Mouse (Mus musculus) stomach, embryonic 14.5 days (tissue): ENCODE measurements around the gene Tmem179b. TPM values are rescaled to one million over a fixed set of nuclear protein-coding genes. Genes with fewer than 3 reads are reported as not detected.

Source experiments
- ATAC-seq: fragments of 200-750 bp; cut with Nextera tagmentation; 2 replicates; pipeline ENCODE4 v1.8.0; 2017; ENCODE audit warnings: low read depth, moderate TSS enrichment; ENCODE audit not compliant: insufficient number of reproducible peaks, insufficient read depth, low FRiP score
- H3K27ac ChIP-seq: fragments of 300-500 bp; sonication (generic); 2 replicates; pipeline ENCODE4 v1.5.1; 2014; ENCODE audit warnings: mild to moderate bottlenecking, low read length, moderate library complexity, mixed read lengths
- H3K27me3 ChIP-seq: fragments of 300-500 bp; sonication (generic); 2 replicates; pipeline ENCODE4 v1.6.1; 2014; ENCODE audit warnings: low read length, control low read depth, mixed read lengths; ENCODE audit not compliant: control insufficient read depth, insufficient read depth
- H3K36me3 ChIP-seq: fragments of 300-500 bp; sonication (generic); 2 replicates; pipeline ENCODE4 v1.6.1; 2014; ENCODE audit warnings: mild to moderate bottlenecking, control low read depth, low read length, moderate library complexity, mixed read lengths; ENCODE audit not compliant: control insufficient read depth, insufficient read depth
- H3K4me1 ChIP-seq: fragments of 300-500 bp; sonication (generic); 2 replicates; pipeline ENCODE4 v1.6.1; 2014; ENCODE audit warnings: low read length, control low read depth, mixed read lengths; ENCODE audit not compliant: control insufficient read depth, insufficient read depth
- H3K4me2 ChIP-seq: fragments of 300-500 bp; sonication (generic); replicated peaks from 2 replicates; pipeline ENCODE4 v1.6.1; 2014; ENCODE audit warnings: low read depth, low read length, control low read depth
- H3K4me3 ChIP-seq: fragments of 300-500 bp; sonication (generic); 2 replicates; pipeline ENCODE4 v1.5.1; 2014; ENCODE audit warnings: low read depth, low read length, control low read depth
- H3K9ac ChIP-seq: fragments of 300-500 bp; sonication (generic); replicated peaks from 2 replicates; pipeline ENCODE4 v1.6.1; 2014; ENCODE audit warnings: low read depth, mild to moderate bottlenecking, control low read depth, low read length, moderate library complexity, mixed read lengths
- H3K9me3 ChIP-seq: fragments of 300-500 bp; sonication (generic); 2 replicates; pipeline ENCODE4 v1.6.1; 2016; ENCODE audit warnings: low read depth, low read length, control low read depth; ENCODE audit not compliant: control insufficient read depth
- WGBS: fragments of 180-500 bp; shearing (Covaris S2); extraction: QIAGEN DNeasy Blood & Tissue Kit; methylation state at CpG from one replicate; pipeline ENCODE4 v1.1.7; 2014; 5-methylcytosine and 5-hydroxymethylcytosine counted together
- polyA plus RNA-seq: library from polyadenylated mRNA; unstranded; fragments of >200 nt; fragmentation: Nextera tagmentation; extraction: Ambion mirVana; gene quantifications from 2 replicates; pipeline ENCODE4 v1.2.1, GENCODE M21; 2014

Gene Tmem179b
- polyA plus RNA-seq, 1 experiment from 2014 or later: 94.0 TPM

- Histone ChIP-seq H3K9me3 (no peaks in the 10 kb centered on the region), H3K9ac (peak within 1 kb of the TSS; percentile 89), H3K4me3 (peak within 1 kb of the TSS; percentile 76), H3K4me2 (peak within 1 kb of the TSS; percentile 77), H3K36me3 (peaks cover 51% of the 10 kb centered on the region), H3K27ac (peak within 1 kb of the TSS; percentile 91), H3K4me1 (peaks cover 17% of the 10 kb centered on the region), H3K27me3 (no peaks in the 10 kb centered on the region)
- 25% methylated on average over 29 of the region's 29 CpGs for WGBS
- ATAC-seq: peak; percentile 48
Observed at GRCm38 (mm10) chr19:8770567-8771270, 3.5 kb downstream of the Tmem179b start, which contains the start of gene Tmem223. Gene Tmem223, plus strand, starts transcription at chr19:8770996.

GRCm38 (mm10) chr19:8765562-8765961 is 8.7 kb downstream of the Tmem179b start:
- H3K4me3 ChIP-seq: no peak overlapping the region
- no peak overlapping the region for H3K27ac ChIP-seq
- no peak overlapping the region for H3K9ac ChIP-seq
- H3K4me1 ChIP-seq: no peaks in the 10 kb centered on the region
- no peak overlapping the region for H3K4me2 ChIP-seq
- no peak for ATAC-seq
- 96% methylated on average over 9 of the region's 9 CpGs for WGBS
- H3K9me3 ChIP-seq: peaks cover 10% of the 10 kb centered on the region; the same call in 1 of the 2 replicates
- H3K27me3 ChIP-seq: no peaks in the 10 kb centered on the region
- peaks cover 81% of the 10 kb centered on the region for H3K36me3 ChIP-seq

GRCm38 (mm10) chr19:8763276-8763675 is 11.0 kb downstream of the Tmem179b start:
- H3K36me3 ChIP-seq: peaks cover 63% of the 10 kb centered on the region
- ATAC-seq: no peak

GRCm38 (mm10) chr19:8760757-8761156 is 13.5 kb downstream of the Tmem179b start:
- WGBS: 90% methylated on average over 2 of the region's 2 CpGs
- Histone ChIP-seq H3K4me1 (peaks cover 6% of the 10 kb centered on the region), H3K9me3 (peaks cover 10% of the 10 kb centered on the region; the same call in 1 of the 2 replicates), H3K4me3 (no peak overlapping the region), H3K27ac (no peak overlapping the region), H3K36me3 (peaks cover 38% of the 10 kb centered on the region), H3K27me3 (no peaks in the 10 kb centered on the region), H3K9ac (no peak overlapping the region), H3K4me2 (no peak overlapping the region)
- no peak for ATAC-seq

More at GRCm38 (mm10) chr19:8763276-8763675, 11.0 kb downstream of the Tmem179b start:
- peaks cover 1% of the 10 kb centered on the region for H3K4me1 ChIP-seq
- H3K27ac ChIP-seq: no peak overlapping the region
- no peak overlapping the region for H3K9ac ChIP-seq
- H3K4me3 ChIP-seq: no peak overlapping the region
- no peaks in the 10 kb centered on the region for H3K27me3 ChIP-seq
- 93% methylated on average over 4 of the region's 4 CpGs for WGBS
- H3K9me3 ChIP-seq: peaks cover 10% of the 10 kb centered on the region; the same call in 1 of the 2 replicates
- no peak overlapping the region for H3K4me2 ChIP-seq

GRCm38 (mm10) chr19:8758899-8759298 is 15.4 kb downstream of the Tmem179b start:
- no peak overlapping the region for H3K4me3 ChIP-seq
- peaks cover 33% of the 10 kb centered on the region for H3K36me3 ChIP-seq
- WGBS: 86% methylated on average over 2 of the region's 2 CpGs
- H3K27ac ChIP-seq: no peak overlapping the region
- H3K9ac ChIP-seq: no peak overlapping the region
- H3K4me2 ChIP-seq: no peak overlapping the region
- H3K27me3 ChIP-seq: no peaks in the 10 kb centered on the region
- H3K9me3 ChIP-seq: no peaks in the 10 kb centered on the region
- peaks cover 6% of the 10 kb centered on the region for H3K4me1 ChIP-seq
- no peak for ATAC-seq

- ATAC-seq: no peak
- WGBS: 4% methylated on average over 14 of the region's 14 CpGs
- H3K4me2 ChIP-seq: peak overlapping the region; percentile 73
- H3K4me3 ChIP-seq: peak overlapping the region; percentile 68
- no peaks in the 10 kb centered on the region for H3K9me3 ChIP-seq
- peaks cover 30% of the 10 kb centered on the region for H3K36me3 ChIP-seq
- no peaks in the 10 kb centered on the region for H3K27me3 ChIP-seq
- H3K27ac ChIP-seq: peak overlapping the region; percentile 80
- H3K9ac ChIP-seq: peak overlapping the region; percentile 89
- H3K4me1 ChIP-seq: peaks cover 6% of the 10 kb centered on the region
Observed at GRCm38 (mm10) chr19:8757471-8757998, 16.7 kb downstream of the Tmem179b start.

- no peaks in the 10 kb centered on the region for H3K9me3 ChIP-seq
- under 1% methylated on average over 75 of the region's 75 CpGs for WGBS
- H3K27ac ChIP-seq: peak within 1 kb of the TSS; percentile 80
- ATAC-seq: peak; percentile 93
- peak within 1 kb of the TSS; percentile 68 for H3K4me3 ChIP-seq
- peaks cover 6% of the 10 kb centered on the region for H3K4me1 ChIP-seq
- H3K9ac ChIP-seq: peak within 1 kb of the TSS; percentile 89
- H3K36me3 ChIP-seq: peaks cover 31% of the 10 kb centered on the region
- no peaks in the 10 kb centered on the region for H3K27me3 ChIP-seq
- H3K4me2 ChIP-seq: peak within 1 kb of the TSS; percentile 73
Observed at GRCm38 (mm10) chr19:8756635-8757387, 17.5 kb downstream of the Tmem179b start, which contains the start of gene Nxf1. Gene Nxf1, plus strand, starts transcription at chr19:8757073.

- no peak overlapping the region for H3K4me3 ChIP-seq
- peak overlapping the region; percentile 39 for H3K4me2 ChIP-seq
- ATAC-seq: no peak
Observed at GRCm38 (mm10) chr19:8755652-8756051, 18.6 kb downstream of the Tmem179b start.

More at GRCm38 (mm10) chr19:8755652-8756051, 18.6 kb downstream of the Tmem179b start:
- peaks cover 41% of the 10 kb centered on the region for H3K36me3 ChIP-seq
- H3K4me1 ChIP-seq: peaks cover 6% of the 10 kb centered on the region
- H3K9ac ChIP-seq: no peak overlapping the region
- no peak overlapping the region for H3K27ac ChIP-seq
- no peaks in the 10 kb centered on the region for H3K27me3 ChIP-seq
- no peaks in the 10 kb centered on the region for H3K9me3 ChIP-seq
- 72% methylated on average over 3 of the region's 3 CpGs for WGBS
